Mouse (Mus musculus): ENCODE measurements at regions not wholly inside any gene's neighbourhood (a gene's known extent, or its start where the extent isn't known, plus 50 kb on each side); places are given as distances from the start of the nearest gene placed in this dataset.

DNA sequence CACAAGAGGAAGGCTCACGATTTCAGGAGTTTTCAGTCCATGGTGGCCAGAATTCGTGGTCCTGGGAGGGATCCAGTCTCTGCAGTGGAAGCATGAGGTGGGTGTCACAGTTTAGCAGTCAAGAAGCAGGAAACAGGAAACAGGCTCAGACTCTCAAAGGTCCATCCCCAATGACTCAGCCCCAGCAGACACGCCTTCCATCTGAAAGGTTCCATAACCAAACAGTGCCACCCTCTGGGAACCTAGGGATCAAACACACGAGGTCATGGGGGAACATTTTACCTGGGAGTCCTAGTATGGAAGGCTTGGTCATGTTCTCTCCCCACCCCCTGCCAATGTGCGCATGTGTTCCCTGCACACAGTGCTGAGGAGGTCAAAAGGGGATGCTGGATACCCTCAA lies 279.4 kb downstream of the Med13l start:
- TF ChIP-seq POLR2A (IDR thresholded peaks at IDR 0.05; ENCODE audit: insufficient read depth, low read depth, low read length) (no peak), CTCF (IDR thresholded peaks at IDR 0.05; ENCODE audit: insufficient read depth, low read depth, low read length) (no peak)
